Mouse (Mus musculus): ENCODE data around the gene Etfa.

DNA sequence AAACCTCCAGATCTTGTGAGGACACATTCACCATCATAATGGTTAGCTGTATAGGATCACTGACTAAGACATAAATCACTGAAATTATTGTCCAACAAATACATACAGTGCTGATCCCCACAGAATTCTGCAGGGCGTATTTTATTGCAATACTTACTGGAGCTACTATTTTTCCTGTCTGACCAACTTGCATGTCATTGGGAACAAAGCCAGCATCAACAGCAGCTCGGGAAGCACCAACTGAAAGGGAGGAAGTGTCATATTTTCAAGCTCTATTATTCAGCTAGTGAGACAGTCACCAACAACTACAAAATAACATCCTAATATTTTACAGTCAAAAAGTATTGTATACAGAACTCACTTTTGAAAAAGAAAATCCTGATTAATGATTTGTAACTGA is 29.9 kb downstream of the Etfa start:
- TF ChIP-seq EP300 (IDR thresholded peaks at IDR 0.05; ENCODE audit: low read depth) (no peak), CTCF (IDR thresholded peaks at IDR 0.05; ENCODE audit: low read depth) (no peak)
